Mouse (Mus musculus) heart, postnatal 0 days (tissue): ENCODE results near the gene Rbm28.

ENCODE experiments used
- CTCF ChIP-seq: IDR thresholded peaks from 2 replicates; pipeline ENCODE4 v1.5.1; 2016; ENCODE audit warnings: antibody characterized with exemption, control low read depth, low read depth
- EP300 ChIP-seq: IDR thresholded peaks from 2 replicates; pipeline ENCODE4 v1.6.1; 2016; ENCODE audit warnings: antibody characterized with exemption, low read depth

- TF ChIP-seq EP300 (no peak), CTCF (no peak)
Observed at GRCm38 (mm10) chr6:29201988-29202387, 37.2 kb upstream of the Rbm28 start.
